Mouse (Mus musculus): ENCODE results near the gene Jag2. TPM values are rescaled to one million over a fixed set of nuclear protein-coding genes. Genes with fewer than 3 reads are reported as not detected.

Gene Jag2
- total RNA-seq, 2 experiments from 2014 or later = 43.8 to 45.6 TPM

DNA sequence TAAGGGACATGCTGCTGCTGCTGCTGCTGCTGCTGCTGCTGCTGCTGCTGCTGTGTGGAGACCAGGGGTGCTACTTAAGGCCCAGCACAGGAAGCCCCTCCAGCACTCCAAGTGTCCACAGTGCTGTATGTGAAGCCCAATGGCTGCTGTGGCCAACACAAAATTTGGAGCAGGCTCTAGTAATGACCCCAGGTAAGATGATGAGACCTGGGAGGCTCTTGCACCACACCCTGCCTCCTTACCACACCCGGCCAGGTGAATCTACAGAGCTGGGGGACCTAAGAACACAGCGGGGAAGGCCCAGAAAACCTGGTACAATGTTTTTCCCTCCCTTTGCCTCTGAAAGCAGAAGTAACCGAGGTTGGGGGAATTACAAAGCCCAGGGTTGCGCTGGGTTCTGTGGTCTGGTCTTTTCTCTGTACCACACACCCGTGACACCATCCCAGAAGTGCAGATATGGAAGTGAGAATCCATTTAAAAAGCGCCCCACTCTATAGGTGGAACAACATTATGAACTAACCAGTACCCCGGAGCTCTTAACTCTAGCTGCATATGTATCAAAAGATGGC is 62.4 kb downstream of the Jag2 start:
- no peak for DNase-seq

DNA sequence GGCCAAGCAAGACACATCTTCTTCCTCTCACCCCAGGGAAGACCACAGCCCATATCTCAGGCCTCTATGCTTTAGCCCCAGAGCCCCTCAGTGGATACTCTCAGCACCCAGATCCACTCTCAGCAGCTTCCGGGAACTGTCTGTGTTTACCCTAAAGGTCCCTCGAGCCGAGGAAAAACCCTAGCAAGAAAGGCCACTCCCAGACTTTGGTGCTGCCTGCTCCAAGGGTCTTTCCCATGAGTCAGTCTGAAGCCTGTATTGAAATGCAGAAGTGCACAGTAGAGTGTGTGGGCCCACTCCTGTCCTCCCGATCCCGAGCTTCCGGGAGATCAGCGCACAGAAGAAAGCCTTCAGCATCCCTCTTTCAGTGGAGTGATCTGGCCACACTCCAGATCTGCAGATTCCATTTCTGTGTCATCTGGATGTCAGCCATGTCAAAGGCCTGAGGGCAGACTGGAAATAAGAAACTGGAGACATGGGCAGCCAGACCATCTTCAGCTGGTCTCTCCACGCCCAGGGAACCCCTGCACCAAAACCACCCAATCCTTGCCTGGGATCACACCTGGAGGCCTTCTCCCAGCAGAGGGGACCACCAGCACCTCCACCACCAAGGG is 63.0 kb downstream of the Jag2 start:
- no peak for DNase-seq

DNA sequence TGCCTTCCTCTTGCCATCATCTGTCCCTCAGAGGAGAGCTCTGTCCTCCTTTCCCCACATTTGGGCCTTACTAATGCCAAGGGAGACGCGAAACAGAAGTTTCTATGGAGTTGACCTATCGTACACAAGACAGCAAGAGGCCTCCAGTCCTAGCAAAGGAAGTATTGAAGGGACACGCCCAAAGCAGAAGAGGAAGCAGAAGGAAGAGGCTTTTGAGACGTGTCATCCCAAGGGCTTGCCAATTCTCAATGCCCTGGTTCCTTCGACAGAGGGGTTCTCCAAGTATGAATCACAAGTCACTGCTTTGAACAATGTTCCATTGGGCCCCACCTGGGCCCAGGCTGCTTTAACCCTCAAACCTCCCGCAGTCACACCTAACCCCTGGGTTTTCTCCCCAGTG is 64.8 kb downstream of the Jag2 start:
- no peak for DNase-seq

DNA sequence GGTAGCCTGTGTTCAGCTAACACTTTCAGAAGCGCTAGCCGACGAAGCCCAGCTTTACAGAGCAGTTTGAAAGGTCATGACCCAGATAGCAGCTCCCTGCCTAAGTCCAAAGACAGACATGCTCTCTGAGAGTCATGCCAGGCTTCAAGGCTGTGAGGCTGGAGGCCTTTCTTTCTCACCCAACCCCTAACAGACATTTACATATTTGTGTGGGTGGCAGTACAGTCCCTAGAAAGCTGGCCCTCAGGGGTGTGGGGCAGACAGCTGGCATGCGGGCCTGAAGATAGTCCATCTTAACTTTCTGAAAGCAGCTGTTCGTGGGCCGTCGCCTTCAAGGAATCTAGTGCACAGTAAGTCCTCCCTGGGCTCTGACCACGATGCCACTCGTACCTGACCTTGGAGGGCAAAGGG is 67.7 kb downstream of the Jag2 start:
- DNase-seq = no peak

DNA sequence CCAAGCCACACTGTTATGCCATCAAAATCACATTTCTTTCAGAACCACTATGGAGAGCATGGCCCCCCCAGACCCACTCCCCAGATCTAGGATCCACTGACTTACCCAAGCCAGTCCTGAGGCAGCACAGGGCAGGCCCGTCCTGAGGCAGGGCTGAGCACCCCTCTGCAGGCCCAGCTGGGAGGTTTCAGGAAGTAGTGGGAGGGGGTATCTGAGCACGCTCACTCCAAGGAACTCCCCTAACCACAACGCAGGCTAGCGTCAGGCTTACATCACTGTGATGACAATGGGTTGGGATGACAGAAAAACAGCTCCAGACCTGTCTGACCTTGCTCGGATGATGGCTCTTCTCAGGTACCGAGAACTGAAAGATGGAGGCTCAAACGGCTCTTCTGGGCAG is 68.8 kb downstream of the Jag2 start:
- DNase-seq = no peak

DNA sequence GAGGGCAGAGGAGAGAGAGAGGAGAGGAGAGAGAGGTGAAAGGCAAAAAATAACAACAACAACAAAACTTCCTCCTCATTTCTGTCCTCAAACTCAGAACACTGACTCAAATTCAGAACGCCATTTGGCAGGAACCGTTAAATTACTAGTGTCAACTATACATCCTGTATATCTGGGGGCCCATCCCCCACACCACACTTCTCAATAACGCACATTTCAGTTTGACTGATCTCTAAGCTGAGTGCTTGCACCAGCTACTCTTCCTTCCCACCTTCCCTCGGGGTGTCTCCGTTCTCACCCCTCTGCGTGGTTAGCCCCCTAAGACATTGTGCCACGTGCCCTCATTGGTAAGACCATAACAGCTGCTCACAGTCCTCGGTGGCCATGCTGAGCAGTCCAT is 69.6 kb downstream of the Jag2 start:
- DNase-seq = no peak

DNA sequence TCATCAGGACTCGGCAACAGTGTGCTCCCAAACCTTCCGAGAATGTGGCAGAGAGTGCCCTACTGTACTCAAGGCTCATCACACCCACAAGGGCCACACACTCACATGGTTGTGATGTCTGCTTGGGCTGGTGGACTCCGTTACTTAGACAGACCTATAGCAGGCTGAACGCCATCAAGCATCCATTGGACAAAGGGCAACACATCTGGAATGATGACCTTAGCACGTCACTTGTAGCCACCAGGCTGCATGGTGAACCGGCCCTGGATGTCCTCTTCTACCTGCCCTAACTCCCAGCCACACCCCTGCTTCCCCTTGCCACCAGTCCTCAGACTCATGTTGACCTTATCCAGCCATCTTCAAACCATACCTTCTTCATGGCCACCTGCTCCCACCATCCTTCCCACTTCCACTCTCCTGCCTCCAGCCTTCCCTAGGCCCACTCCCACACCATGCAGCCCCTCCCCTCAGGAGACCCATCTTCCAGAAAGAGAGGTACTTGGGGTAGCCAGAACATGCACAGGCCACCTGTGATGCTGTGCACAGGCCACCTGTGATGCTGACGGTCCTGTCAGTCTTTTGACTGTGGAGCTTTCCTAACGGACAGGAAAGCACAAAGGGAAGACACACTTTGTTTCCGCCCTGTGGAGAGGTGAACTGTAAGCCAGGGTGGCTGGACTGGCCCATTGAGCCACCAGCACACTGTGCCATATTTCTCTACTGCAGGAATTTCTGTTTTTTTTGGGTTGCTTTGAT is 70.8 kb downstream of the Jag2 start:
- no peak for DNase-seq

Small RNA genes within 50 kb of the gene (microRNA-seq; reads per million reads assigned to microRNA genes)
- 0.60 to 1.5 reads per million in 2 experiments for gene Mir6941

Other genes starting within 250 kb of the Jag2 start
- gene Cep170b, start 209.3 kb downstream of the Jag2 start, total RNA-seq (2021) = 100 to 1,000 TPM; 171 to 189 TPM
- gene Pld4, start 169.1 kb downstream of the Jag2 start, total RNA-seq (2021) = 1 to 10 TPM; 8.7 to 9.4 TPM
- gene Ahnak2, start 127.1 kb downstream of the Jag2 start, total RNA-seq (2021) = 1 to 10 TPM; 2.8 to 2.9 TPM
- 10 to 100 TPM; 12.3 to 12.4 TPM for gene Clba1, start 120.8 kb downstream of the Jag2 start, total RNA-seq (2021)
- gene Cdca4, start 100.4 kb downstream of the Jag2 start, total RNA-seq (2021) = 1 to 10 TPM; 7.8 to 8.1 TPM
- not detected for gene Gpr132, start 61.5 kb downstream of the Jag2 start, total RNA-seq (2021)
- 10 to 100 TPM; 11.4 to 13.1 TPM for gene Nudt14, start 12.3 kb upstream of the Jag2 start, total RNA-seq (2021)
- 10 to 100 TPM; 55.4 to 56.3 TPM for gene Btbd6, start 46.7 kb upstream of the Jag2 start, total RNA-seq (2021)
- gene Brf1, start 70.9 kb upstream of the Jag2 start, total RNA-seq (2021) = 10 to 100 TPM; 54.8 to 57.8 TPM
- 10 to 100 TPM; 87.3 to 88.1 TPM for gene Pacs2, start 84.7 kb upstream of the Jag2 start, total RNA-seq (2021)
- under 1 TPM; 0.27 to 0.46 TPM for gene Tex22, start 144.7 kb upstream of the Jag2 start, total RNA-seq (2021)
- gene Mta1, start 168.5 kb upstream of the Jag2 start, total RNA-seq (2021) = 10 to 100 TPM; 69.1 to 77.8 TPM
- gene Crip2, start 210.5 kb upstream of the Jag2 start, total RNA-seq (2021) = 10 to 100 TPM; 93.0 to 95.4 TPM
- 10 to 100 TPM in 1 of 2 experiments, 1 to 10 TPM in 1; 8.9 to 12.6 TPM for gene Crip1, start 216.5 kb upstream of the Jag2 start, total RNA-seq (2021)
- gene Tedc1, start 226.6 kb upstream of the Jag2 start, total RNA-seq (2021) = 1 to 10 TPM in 1 of 2 experiments, under 1 TPM in 1; 0.82 to 1.5 TPM

Measured in layer of hippocampus, postnatal 36 days (tissue).